Mouse (Mus musculus): ENCODE data around the gene Ptch2.

Ptch2 gene

DNA sequence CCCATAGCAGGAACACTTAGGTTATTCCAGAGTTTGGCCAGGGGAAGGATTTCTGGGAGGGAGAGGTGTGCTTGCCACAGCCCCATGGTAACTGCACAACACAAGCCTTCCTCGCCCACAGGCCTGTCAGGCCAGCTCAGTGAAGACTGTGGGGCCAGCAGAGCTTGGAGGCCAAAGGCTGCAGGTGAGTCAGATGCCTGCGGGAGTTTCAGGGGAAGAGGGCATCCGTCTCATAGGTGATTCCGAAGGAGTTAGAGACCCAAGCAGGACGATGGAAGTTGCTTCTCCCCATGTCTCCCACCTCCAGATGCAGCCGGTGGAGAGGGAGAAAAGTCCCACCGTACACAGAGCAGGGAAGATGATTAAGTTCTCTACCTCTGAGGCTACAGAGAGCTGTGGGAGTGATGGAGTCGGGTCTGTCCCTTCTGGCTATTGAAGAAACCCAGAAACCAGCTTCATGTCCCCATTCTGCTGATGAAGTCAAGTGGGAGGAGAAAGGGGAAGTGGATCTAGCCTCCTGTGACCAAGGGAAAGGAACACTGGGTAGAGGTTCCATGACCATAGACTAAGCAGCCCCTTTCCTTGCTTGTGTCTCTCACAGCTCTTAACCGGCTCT lies 30.9 kb downstream of the Ptch2 start, which contains the start of gene Tctex1d4:
TSS of gene Tctex1d4 (plus strand) at position 120 of the 616 bp plus-strand sequence.
- no peak for DNase-seq (ENCODE audit: inconsistent age in 2 of 2, low spot score in 1 of 2)

DNA sequence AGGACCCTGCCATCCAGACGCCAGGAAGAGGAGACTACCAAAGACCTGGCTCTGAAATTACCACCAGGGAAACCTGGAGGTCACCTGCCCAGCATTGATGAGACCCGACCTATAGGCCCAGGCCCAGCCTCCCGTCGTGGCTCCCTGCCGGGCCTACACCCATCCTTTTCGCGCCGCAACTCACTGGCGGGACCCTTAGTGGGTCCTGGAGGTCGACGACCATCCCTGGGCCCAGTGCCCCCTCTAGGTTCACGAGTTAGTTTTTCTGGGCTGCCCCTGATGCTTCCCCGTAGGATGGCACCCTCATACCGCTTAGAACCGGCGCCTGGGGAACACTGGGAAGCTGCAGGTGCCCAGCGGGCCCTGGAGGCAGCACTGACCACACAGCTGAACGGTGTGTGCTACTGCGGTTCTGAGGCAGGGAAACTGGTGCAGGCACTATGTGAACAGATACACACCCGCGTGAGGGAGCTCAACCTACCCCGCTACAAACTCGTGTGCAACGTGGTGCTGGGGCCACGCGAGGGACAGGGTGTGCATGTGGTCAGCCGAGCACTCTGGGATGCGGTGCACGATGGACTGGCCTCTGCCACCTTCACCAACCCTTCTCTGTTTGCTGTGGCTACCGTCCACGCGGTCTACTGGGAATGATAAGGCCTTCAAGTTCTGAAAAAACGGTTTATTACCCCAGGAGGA lies 32.3 kb downstream of the Ptch2 start:
- DNase-seq (ENCODE audit: inconsistent age in 2 of 2, low spot score in 1 of 2) = no peak

- no peak for DNase-seq (ENCODE audit: inconsistent age in 2 of 2, low spot score in 1 of 2)
These were observed 34.9 kb downstream of the Ptch2 start for GRCm38 (mm10) chr4:117130790-117131189.

DNA sequence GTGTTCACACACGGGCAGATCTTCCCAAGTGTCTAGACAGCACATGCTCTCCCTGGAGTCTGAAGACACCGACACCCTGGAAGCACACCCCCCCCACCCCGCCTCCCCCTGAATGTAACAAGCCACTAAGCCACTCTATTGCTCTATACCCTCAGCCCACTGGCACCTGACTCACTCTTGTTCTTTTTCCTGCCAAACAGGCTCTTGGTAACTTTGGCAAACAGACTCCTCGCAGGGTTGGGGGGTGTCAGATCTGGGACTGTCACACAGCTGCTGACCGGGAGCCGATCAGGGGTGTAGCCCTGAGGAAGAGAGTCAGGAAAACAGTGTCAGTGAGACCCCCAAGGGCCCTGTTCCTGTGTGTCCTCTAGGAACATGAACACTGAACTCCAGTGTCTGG lies 35.3 kb downstream of the Ptch2 start:
- DNase-seq (ENCODE audit: inconsistent age in 2 of 2, low spot score in 1 of 2) = no peak

DNA sequence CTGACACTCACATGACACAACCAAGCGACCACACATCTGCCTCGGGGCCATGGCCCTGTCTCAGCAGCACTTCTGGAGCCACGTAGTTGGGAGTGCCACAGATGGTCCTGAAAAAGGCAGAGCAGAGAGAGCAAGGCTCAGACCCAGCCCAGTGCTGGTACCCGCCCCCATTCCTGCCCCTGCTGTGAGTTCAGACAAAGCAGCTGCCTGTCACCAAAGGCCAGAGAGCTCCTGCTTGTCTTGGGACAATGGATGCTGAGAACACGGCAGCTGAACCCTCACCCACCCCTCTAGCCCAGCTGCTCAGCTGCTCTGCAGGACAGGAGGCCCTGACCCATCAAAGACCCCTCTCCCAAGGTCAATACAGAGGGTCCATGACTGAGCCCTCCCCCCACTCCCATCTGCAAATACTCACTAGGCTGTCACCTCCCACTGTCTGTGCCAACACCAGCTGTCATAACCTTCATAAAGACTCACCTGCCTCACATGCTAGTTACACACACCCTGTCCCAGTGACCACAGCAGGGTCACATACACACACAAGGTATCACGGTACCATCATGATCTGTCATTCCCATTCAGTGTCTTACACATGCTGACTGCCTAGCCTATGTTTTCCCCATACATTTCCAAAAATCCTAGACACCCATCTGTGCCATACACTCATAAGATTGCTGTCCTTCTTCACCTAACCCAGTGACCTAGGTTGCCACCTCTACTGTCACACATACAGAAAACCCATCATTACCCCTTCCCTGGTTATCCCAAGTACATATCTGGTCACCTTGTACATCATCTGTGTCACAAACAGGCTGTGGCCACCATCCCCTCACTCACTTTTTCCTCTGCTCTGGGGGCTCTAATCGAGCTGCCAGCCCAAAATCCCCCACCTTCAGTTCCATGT lies 36.3 kb downstream of the Ptch2 start:
- no peak for DNase-seq (ENCODE audit: inconsistent age in 2 of 2, low spot score in 1 of 2)

- no peak for DNase-seq (ENCODE audit: inconsistent age in 2 of 2, low spot score in 1 of 2)
These were observed 36.9 kb downstream of the Ptch2 start for GRCm38 (mm10) chr4:117132794-117133143.

DNA sequence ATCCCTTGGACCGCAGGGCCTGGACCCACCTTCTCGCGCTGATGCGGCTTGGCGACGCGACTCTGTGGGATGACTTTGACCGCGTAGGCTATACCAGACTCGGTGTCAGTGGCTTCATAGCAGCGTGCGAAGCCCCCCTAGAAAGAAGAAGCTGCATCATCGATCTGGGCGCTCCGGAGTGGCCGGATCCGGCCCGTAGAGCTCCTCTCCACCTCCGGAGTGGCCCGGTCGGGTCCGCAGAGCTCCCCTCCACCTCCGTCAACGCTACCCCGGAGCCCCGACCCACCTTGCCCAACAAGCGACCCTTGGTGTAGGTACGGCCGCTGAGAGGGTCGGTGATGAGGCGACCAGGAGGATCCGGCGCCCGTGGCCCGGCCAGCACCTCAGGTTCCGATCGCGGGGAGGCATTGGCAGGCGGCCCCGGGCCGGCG lies 37.5 kb downstream of the Ptch2 start:
- no peak for DNase-seq (ENCODE audit: inconsistent age in 2 of 2, low spot score in 1 of 2)

- DNase-seq (ENCODE audit: inconsistent age in 2 of 2, low spot score in 1 of 2) = peak; percentile 98 to 100
These were observed 38.1 kb downstream of the Ptch2 start, which contains the start of gene Plk3 for GRCm38 (mm10) chr4:117133817-117134600. Plk3 (minus strand) TSS chr4:117133963.

DNA sequence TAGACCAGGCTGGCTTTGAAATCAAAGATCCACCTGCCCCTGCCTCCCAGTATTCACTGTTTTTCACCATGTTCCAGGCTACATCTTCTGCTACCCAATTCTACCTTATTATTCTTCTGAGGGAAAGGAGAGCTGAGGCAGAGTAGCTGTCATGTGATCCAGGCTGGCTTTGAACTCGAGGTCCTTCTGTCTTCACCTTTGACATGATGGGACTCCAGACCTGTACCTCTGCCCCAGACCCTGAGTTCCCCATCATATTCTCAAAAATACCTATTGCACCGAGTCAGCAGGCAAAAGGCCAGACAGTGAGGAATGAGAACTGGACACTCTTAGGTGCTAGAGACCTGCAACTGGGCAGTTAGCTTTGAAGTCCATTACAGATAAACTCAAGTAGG lies 38.7 kb downstream of the Ptch2 start:
- DNase-seq (ENCODE audit: inconsistent age in 2 of 2, low spot score in 1 of 2) = peak; percentile 48 to 70

- peak; percentile 94 to 95 for DNase-seq (ENCODE audit: inconsistent age in 2 of 2, low spot score in 1 of 2)
These were observed 40.2 kb downstream of the Ptch2 start for GRCm38 (mm10) chr4:117136034-117136433.

DNA sequence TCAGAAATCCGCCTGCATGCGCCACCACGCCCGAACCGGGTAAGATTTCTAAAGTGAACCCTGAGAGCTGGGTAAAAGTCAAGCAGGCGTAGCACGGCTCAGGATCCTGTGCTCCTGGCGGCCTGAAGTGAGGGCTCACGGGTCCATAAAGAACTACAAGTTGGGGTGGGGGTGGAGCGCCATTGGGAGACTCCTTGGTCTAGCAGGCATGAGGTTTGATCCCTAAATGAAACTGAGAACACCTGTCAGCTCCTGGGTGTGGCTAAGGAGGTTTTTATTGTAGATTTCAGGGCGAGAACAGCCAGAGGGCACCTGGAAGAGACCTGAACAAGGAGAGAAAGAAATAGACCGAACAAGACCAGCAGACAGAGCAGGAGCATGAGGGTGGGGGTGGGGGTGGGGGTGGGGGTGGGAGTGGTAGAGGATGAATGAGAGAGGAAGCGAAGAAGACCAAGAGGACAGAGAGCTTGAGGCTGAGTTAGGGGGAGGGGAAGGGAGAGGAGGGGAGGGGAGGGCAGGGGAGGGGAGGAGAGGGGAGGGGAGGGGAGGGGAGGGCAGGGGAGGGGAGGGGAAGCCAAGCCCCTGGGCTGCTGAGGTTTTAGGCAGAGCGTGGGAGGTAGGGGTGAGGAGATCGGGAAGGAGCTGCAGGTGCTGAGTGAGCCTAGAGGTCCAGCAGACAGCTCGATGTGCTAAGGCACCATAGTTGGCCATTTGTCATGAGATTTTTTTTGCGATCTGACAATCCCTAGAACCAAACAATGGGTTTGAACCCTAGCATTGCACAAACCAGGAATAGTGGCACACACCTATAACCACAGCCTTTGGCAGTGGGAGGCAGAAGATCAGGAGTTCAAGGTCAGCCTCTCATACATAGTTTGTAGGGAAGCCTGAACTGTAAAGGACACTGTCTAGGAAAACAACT lies 42.7 kb downstream of the Ptch2 start:
- DNase-seq (ENCODE audit: inconsistent age in 2 of 2, low spot score in 1 of 2) = no peak

GRCm38 (mm10) chr4:117139217-117139612 lies 43.3 kb downstream of the Ptch2 start:
- peak; percentile 53 to 84 for DNase-seq (ENCODE audit: inconsistent age in 2 of 2, low spot score in 1 of 2)

DNA sequence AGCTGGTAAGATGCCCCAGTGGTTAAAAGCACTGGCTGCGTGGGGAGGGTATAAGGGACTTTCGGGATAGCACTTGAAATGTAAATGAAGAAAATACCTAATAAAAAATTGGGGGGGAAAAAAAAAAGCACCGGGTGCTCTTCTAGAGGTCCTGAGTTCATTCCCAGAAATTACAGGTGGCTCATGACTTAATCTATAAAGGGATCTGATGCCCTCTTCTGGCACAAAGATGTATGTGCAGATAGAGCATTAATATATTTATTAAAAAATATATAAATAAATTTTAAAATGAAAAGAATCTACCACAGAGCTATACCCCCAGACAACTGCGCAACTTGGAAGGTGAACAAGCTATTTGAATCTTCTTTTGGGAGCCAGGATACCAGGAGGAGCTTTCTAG lies 44.7 kb downstream of the Ptch2 start:
- DNase-seq (ENCODE audit: inconsistent age in 2 of 2, low spot score in 1 of 2) = no peak

GRCm38 (mm10) chr4:117143023-117143422 lies 47.1 kb downstream of the Ptch2 start:
- no peak for DNase-seq (ENCODE audit: inconsistent age in 2 of 2, low spot score in 1 of 2)

GRCm38 (mm10) chr4:117145248-117145647 lies 49.4 kb downstream of the Ptch2 start:
- DNase-seq (ENCODE audit: inconsistent age in 2 of 2, low spot score in 1 of 2) = no peak

DNA sequence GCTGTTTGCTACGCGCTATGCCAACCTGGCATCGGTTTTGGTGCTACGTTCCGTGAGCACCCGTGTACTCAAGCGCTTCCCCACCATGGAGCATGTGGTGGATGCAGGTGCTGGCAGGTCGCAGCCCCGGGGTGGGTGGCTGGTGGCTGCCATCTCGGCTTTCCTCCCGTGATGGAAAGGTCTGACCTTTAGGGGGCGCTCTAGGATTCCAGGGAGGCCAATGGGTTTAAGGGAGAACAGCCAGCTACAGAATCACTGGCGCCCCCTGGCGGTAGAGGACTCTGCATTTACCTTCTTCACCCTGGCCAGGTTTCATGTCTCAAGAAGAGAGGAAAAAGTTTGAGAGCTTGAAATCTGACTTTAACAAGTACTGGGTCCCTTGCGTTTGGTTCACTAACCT lies 50.3 kb downstream of the Ptch2 start:
- DNase-seq (ENCODE audit: inconsistent age in 2 of 2, low spot score in 1 of 2) = peak; percentile 88 to 96

GRCm38 (mm10) chr4:117148047-117148713 lies 52.3 kb downstream of the Ptch2 start:
- no peak for DNase-seq (ENCODE audit: inconsistent age in 2 of 2, low spot score in 1 of 2)

DNA sequence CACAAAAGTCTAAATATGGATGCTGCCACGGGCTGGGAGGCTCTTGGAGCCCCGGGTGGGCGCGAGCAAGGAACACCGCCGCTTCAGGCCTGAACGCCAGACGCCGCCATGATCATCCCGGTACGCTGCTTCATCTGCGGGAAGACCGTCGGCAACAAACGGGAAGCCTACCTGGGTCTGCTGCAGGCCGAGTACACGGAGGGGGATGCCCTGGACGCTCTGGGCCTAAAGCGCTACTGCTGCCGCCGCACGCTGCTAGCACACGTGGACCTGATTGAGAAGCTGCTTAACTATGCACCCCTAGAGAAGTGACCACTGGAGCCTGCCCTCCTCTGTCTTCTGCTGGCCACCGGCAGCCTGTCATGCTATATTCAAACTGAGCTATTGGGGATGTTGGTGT lies 52.9 kb downstream of the Ptch2 start:
- DNase-seq (ENCODE audit: inconsistent age in 2 of 2, low spot score in 1 of 2) = no peak
